Mouse (Mus musculus) G1E-ER4 (cell line): ENCODE results near the gene Rab3d. TPM values are rescaled to one million over a fixed set of nuclear protein-coding genes. Genes with fewer than 3 reads are reported as not detected.

Source experiments
- GATA1 ChIP-seq: IDR thresholded peaks from one replicate; pipeline ENCODE4 v1.8.0; 2012; ENCODE audit warnings: low read length, inconsistent platforms
- polyA plus RNA-seq: library from polyadenylated mRNA; stranded (reverse); fragments of >175 nt; gene quantifications from 2 replicates; pipeline ENCODE4 v1.2.3, GENCODE M21; 2012

The Rab3d gene
- 7.7 and 15.2 TPM in 2 replicates for polyA plus RNA-seq

DNA sequence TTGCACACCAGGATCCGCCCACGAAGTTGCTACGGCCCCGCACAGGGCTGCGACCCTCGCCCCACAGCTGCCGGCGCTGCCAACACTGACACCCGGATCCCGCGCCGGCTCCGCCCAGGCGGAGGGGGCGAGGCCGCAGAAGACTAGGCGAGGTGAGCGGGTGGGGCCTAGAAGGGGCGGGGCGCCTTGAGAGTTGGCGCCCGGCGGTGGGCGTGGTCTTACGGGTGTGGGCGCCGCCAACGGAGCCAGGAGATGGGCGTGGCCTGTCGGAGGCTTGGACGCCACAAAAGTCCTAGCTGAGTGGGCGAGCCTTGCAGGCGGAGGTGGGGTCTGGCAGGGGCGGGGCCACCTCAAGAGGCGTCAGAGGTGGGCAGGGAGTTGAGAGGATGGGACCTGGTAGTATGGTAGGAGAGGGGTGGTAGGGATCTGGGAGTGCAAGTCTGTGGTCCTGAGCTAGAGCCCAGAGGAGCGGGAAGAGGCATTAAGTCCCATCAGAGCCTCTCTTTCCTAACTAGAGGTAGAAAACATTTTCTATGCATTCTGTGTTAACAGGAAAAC, at the start of gene Rab3d:
Rab3d (minus strand) TSS at position 158 of the 558 bp plus-strand sequence.
- no peak for TF ChIP-seq GATA1

DNA sequence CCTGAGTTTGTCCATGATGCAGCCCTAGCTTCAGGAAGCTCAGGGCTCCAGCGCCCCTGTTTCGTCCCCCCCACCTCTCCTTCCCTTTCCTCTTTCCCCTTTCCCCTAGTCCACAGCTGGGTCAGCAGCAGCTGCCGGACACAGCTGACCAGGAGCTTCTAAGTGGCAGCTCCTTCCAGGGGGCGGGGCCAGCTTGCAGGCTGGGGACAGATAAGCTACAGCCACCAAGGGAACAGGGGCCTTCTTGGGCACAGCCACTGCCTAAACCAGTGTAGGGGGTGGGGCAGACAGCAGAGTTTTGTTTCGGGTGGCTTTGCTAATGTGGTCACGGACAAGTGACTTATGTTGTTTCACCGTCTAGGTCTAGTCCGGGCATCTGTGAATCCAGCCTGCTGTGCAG, 45.4 kb upstream of the Rab3d start, which contains the start of gene Epor:
Epor (minus strand) TSS at position 90 of the 400 bp plus-strand sequence.
- TF ChIP-seq GATA1 = no peak

DNA sequence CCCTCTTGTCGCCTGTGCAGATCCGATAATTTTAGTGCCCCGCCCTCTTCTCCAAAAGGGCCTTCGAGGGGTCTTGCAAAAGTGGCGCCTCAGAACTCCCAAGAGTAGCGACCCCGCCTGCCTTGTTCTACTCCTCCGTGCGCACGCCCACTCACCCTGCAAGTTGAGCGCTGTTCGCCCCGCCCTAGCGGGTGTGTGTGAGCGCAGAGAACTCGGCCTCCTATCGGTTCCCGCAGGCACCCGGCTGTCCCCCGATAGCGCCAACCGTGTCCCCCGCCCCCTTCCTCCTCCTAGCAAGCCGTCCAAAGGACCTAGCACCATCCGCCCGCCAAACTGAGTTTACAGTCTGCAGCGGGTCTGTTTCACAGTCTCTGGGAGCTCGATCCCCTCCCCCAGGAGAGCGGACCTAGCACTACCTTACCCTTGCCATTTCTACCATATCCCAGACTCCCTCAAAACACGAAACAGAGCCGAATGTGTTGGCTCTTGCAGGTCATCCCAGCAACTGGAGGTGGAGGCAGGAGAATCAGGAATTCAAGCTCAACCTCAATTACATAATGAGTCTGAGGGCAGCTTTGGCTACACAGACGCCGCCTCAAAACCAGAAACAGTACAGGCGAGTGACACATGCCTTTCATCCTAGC, 44.5 kb upstream of the Rab3d start:
- peak; percentile 49 for TF ChIP-seq GATA1

DNA sequence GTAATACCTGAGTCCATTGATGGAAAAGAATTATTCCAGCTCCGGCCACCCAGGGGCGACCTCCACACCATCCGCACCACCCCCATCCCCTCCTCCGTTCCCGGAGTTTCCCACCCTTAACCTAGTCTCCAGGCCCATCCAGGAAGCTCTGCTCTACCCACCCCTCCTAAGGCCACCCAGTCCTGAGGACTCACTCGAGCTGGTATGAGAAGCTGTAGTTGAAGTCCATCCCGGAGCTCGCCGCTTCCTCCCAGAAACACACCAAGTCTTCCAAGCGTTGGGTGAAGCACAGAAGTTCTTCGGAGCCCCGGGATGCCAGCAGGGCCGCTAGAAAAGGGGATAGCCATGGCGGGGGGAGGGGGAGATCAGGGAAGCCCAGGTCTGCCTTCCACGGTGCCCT, 44.0 kb upstream of the Rab3d start:
- no peak for TF ChIP-seq GATA1

DNA sequence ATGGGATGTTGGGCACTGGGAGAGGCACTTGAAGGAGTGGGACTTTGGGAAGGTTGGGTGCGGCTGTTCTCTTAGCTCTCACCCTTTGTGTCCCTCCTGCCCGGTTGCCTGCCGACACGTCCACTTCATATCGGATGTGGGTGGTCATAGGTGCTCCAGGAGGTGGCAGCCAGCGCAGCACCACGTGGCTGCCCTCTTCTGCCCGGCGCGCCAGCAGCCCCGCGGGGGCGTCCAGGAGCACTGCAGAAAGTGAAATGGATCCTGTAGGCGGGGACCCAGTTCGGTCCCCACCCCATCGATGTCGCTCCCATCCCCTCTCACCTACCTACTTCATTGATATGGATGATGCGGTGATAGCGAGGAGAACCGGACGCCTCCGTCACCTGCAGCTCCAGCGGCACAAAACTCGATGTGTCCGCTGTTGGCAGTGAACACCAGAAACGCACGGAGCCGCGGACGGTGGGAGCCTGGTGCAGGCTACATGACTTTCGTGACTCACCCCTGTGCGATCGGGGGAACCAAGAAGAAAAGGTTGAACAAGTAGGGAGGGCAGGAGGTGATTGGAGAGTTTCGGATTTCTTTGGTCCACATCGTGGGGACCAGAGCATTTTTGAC, 43.5 kb upstream of the Rab3d start:
- TF ChIP-seq GATA1 = no peak

DNA sequence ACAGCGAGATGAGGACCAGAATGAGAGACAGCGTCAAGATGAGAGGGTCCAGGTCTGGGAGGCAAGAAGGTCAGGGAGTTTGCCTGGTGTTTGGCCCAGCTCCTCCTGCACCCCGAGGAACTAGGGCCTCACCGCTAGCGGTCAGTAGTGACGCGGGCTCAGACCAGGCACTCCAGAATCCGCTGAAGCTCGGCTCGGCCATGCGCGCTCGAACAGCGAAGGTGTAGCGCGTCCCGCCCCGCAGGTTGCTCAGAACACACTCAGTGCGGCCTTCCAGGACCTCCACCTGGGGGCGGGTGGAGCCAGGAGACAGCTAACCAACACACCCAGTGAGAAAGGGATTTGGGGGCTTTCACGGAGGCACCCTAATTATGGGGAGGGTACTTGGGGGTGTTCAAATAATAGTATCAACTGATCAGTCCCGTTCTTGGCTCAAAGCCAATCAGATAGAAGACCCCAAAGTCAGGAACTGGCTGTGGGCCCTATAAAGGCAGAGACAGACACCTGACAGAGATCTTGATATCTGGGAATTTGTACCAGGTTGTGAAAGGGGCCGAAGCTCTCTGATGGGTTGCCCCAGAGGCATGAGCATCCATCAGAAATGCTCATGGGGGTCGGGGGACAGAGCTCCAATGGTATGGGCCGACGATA, 42.7 kb upstream of the Rab3d start:
- no peak for TF ChIP-seq GATA1

DNA sequence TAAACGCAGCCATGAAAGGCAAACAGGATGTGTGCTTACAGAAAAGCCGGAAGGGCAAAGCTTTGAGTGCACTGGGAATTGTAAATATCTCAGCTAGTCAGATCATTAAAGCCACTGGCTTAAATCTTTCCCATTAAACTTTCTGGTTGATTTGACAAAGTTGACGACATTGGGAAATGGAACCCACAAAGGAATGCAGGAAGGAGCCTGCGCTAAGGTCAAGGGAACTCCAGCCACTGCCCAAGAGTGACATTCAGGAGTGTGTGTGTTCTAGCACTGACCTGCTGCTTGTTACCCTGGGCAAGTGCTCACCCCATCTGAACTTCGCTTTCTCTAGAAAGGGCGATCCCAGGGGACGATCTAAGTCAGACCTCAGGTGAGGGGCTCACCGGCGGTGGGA, 42.1 kb upstream of the Rab3d start:
- no peak for TF ChIP-seq GATA1

DNA sequence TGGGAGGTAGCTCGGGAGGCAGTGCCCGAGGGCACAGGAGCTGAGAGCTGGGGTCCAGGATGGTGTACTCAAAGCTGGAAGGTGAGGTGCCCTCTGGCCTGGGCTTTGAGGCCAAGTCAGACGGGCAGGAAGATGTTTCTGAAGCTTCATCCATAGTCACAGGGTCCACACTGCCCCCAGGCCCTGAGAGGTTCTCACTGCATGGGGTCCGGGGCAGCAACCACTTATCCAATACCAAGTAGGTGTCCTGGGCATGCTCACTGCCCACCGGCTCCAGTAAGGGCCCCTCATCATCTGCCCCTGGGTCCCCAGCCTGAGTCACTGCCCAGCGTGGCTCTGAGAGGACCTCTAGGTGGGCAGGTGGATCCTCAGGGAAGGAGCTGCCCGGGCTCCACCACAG, 41.3 kb upstream of the Rab3d start:
- TF ChIP-seq GATA1 = no peak

DNA sequence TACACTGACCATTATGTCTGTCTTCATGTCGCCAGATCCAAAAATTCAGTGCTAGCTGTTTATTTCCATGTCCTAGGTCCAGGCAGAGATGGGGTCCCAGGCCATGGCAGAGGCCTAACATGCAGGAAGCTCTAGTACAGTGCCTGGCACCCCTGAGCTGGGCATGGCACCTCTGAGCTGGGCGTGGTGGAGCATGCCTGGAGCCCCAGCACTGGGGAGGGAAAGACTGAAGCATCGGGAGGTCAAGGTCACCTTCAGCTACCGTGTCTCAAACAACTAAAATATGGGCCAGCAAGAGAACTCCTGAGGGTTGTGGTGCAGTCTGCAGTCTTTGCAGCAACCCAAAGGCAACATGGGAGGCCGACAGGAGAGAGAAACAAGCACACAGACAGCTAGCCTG, 40.4 kb upstream of the Rab3d start:
- TF ChIP-seq GATA1 = no peak

DNA sequence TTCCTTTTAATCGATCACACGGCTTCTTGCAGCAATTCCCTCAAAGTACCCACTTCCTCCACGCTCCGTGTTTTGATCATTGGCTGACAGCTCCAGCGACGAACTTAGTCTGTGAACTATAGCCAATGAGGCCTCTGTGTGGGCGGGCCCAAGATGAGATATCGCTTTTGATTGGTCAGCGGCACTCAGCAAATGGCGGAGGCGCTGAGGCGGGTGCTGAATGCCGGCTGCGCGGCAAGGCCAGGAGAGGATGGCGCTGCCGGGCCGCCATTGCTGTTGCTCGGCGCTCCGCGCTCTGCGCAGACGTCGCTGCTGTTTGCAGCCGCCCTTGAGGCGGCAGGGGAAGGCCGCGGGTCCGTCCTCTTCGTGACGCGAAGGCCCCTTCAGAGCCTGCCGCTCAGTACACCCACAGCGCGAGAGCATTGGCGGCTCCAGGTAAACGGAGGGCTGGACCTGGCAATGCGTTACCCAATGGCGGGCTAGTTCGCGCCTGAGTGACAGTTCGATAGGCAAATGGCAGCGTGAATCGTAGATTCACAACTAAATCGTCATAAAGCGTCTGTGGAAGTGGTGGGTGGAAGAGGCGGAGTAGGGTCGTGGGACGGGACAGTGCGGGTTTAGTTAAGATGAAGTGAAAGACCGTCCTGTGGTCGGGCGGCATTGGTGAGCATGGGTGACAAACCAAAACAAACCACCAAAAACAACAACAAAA, 37.7 kb upstream of the Rab3d start, which contains the start of gene Swsap1:
Swsap1 (plus strand) TSS at position 186 of the 712 bp plus-strand sequence.
- TF ChIP-seq GATA1 = no peak

DNA sequence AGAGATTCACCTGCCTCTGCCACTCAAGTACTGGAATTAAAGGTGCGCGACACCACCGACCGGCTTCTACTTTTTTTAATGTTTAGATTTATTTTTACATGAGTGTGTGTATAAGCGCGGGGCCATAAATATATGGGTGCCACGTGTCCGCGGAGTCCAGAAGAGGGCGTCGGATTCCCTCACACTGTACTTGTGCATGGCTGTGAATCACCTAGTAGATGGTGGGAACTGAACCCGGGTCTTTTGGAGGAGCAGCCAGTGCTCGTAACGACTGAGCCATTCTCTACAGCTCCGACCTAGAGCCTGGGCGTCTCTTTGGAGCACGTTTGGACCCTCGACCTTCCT, 37.2 kb upstream of the Rab3d start:
- TF ChIP-seq GATA1 = no peak

DNA sequence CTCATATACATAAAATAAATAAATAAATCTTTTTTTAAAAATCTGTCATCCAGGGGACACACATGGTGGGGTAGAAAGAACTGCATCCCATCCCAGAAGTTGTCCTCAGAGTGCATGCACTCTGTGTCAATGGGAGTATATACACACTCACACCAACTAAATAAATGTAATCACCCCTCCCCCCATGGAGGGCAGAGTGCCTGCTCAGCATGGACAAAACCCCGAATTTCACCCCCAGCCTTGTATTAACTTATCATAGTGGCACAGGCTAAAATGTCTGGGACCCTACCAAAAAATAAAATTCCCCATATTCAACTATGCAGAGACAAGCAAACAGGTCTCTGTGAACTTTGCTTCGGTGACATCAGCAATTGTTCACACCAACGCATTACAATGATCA, 36.6 kb upstream of the Rab3d start:
- no peak for TF ChIP-seq GATA1

DNA sequence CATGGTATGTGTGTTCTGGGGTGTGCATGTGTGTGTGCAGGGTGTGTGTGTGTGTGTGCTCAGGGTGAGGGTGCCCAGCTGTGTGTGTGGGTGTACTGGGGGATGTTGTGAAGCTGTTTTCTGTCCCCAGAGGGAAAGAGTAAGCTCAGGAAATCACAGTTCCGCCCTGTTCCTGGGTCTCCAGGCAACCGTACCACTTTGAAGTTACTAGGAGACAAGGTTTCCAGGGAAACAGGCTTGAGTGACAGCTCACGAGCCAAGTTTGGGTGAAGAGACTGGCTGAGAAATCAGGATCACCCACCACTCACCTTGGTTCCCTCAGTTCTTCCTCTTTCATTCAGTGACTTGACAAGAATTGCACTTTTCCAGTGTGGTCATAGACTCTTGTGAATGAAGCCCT, 35.6 kb upstream of the Rab3d start:
- no peak for TF ChIP-seq GATA1

DNA sequence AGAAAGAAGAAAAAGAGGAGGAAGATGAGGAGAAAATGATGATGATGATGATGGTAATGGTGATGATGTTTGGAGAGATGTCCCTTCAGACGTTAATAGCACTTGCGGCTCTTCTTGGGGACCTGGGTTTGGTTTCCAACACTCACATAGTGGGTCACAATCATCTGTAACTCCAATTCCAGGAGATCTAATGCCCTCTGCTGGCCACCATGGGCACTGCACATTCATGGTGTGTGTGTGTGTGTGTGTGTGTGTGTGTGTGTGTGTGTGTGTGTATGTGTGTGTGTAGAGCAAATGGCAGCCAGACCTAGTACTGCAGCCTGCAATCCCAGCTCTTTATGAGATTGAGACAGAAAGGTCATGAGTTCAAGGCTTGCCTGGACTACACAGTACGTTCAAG, 34.0 kb upstream of the Rab3d start:
- no peak for TF ChIP-seq GATA1

DNA sequence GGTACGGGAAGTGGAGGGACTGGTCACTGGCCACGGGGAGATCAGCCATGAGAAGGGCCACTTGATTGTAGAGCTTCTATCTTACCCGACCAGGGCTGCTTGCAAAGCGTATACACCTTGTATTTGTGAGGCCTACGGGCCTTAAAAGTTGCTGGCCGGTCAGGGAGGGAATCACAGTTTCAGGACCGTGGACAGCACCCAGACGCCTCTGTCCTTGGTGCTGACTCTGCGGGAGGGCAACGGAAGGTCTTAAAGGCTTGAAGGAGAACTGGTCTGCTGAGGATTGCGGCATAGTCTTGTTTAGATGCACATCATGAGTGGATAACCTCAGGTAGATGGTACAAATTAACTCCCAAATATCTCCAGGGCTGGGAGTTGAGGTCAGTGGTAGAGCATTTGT, 32.3 kb upstream of the Rab3d start:
- TF ChIP-seq GATA1 = no peak

DNA sequence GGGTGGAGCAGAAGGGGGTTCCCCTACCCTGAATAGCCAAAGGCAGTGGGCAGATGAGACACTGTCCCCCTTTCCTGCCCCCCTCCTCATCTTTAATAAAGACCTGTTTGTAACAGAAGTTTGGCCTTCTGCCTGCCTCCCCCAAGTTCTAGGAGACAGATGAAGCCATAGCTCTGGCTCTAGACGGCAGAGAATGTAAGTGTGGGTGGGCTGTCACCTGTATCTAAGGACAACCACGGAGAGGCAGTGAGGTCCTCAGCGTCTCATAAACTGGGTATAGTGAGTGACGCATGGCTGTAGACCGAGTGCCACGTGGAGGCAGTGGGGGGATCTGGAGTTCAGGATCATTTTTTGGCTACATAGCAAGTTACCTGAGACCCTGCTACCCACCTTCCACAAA, 30.8 kb upstream of the Rab3d start:
- TF ChIP-seq GATA1 = no peak

DNA sequence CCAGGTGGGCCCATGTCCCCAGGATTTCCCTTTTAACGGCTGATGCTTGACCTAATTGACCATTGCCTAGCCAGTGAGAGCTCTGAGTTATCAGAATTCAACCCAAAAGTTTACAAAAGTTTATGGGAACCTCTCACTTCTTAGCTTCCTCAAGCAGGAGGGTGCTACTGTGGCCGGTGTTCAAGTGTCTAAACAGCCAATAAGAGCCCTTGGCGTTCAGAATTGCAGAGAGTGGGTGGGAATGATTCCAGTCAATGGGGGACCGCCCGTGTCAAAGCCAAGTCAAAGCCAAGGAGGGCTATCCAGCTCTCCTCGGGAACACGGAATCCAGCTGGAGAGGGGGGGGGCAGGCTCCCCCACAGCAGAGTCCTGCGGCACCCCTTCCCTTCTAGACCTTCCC, 30.2 kb upstream of the Rab3d start:
- no peak for TF ChIP-seq GATA1
